Mouse (Mus musculus): ENCODE measurements around the gene Ppp1r37. TPM values are rescaled to one million over a fixed set of nuclear protein-coding genes. Genes with fewer than 3 reads are reported as not detected.

Ppp1r37 gene
- polyA plus RNA-seq, 1 experiment: 137 TPM

DNA sequence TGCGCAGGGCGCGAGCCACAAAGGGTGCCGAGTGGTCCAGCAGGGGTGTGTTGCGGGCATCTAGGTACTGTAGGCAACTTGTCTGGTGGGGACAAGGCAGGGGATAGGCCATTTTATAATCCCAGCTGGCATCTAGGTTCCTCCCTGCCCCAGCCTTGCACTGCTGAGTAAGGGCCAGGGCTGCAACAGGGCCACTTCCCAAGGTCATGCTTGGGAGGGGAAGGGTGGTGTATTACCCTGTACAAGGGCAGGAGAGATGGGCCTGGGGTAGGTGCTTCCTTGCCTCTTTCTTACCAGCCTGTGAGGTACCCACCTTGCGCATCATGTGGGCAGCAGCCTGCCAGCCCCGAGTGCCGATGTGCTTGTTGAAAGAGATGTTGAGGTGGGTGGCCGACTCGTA is 28.2 kb downstream of the Ppp1r37 start:
- Histone ChIP-seq H3K36me3 (ENCODE audit: control insufficient read depth, insufficient read depth, low read length) (peaks cover 23% of the 10 kb centered on the region), H3K4me3 (ENCODE audit: control insufficient read depth, insufficient read depth, low read length) (no peak overlapping the region), H3K27me3 (ENCODE audit: control insufficient read depth, insufficient read depth, low read length) (no peaks in the 10 kb centered on the region), H3K27ac (ENCODE audit: control insufficient read depth, insufficient read depth, low read length) (no peak overlapping the region), H3K4me1 (replicated peaks; ENCODE audit: control insufficient read depth, insufficient read depth, low read length) (peaks cover 3% of the 10 kb centered on the region)
- TF ChIP-seq CTCF (IDR thresholded peaks at IDR 0.05; ENCODE audit: borderline replicate concordance, control insufficient read depth, extremely low read depth, insufficient read depth, low read length, poor library complexity) (no peak), POLR2A (IDR thresholded peaks at IDR 0.05; ENCODE audit: control insufficient read depth, extremely low read depth, insufficient read depth, low read length, poor library complexity) (no peak)
- 97% methylated on average over 10 of the region's 10 CpGs for WGBS
- no peak for DNase-seq

DNA sequence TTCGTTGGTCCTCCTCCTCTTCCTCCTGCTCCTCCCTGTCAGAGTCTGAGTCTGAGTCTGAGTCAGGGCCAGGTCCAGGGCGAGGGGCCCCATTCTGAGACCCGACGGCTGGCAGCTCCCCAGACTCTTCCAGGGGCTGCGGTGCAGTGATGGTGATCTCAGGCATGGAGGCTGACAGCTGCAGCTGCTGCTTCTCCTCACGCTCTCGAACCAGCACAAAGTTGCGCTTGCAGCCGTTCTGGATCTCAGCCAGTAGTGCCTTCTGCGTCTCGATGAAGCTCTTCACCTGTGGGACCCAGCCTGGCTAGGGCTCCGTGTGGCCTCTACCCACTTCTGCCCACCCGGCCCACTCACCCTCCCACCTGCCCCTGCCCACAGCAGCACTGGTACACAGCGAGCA is 30.6 kb downstream of the Ppp1r37 start:
- Histone ChIP-seq H3K27ac (ENCODE audit: control insufficient read depth, insufficient read depth, low read length) (no peak overlapping the region), H3K4me1 (replicated peaks; ENCODE audit: control insufficient read depth, insufficient read depth, low read length) (no peaks in the 10 kb centered on the region), H3K36me3 (ENCODE audit: control insufficient read depth, insufficient read depth, low read length) (peaks cover 23% of the 10 kb centered on the region), H3K27me3 (ENCODE audit: control insufficient read depth, insufficient read depth, low read length) (no peaks in the 10 kb centered on the region), H3K4me3 (ENCODE audit: control insufficient read depth, insufficient read depth, low read length) (no peak overlapping the region)
- DNase-seq: no peak
- WGBS: 98% methylated on average over 14 of the region's 14 CpGs
- no peak for TF ChIP-seq CTCF (IDR thresholded peaks at IDR 0.05; ENCODE audit: borderline replicate concordance, control insufficient read depth, extremely low read depth, insufficient read depth, low read length, poor library complexity)
- no peak for TF ChIP-seq POLR2A (IDR thresholded peaks at IDR 0.05; ENCODE audit: control insufficient read depth, extremely low read depth, insufficient read depth, low read length, poor library complexity)

DNA sequence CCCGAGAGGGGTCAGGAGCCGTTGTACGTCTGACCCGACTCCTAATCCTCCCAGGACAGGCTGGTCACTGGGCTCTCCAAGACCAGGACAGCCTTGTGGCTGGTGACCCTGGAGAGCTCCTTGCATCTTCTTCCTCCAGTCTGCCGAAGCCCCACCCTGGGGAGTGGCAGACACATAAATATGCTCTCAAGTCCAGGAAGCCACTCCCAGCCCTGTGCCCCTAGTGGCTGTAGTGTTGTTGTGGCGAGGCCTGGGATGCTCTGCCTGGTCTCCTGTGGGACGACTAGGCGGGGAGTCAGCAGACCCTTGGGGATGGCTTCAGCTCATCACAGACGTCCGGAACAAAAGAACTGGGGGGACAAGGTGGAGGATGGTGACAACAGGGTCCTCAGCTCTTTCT is 31.8 kb downstream of the Ppp1r37 start:
- peaks cover 23% of the 10 kb centered on the region for H3K36me3 ChIP-seq (ENCODE audit: control insufficient read depth, insufficient read depth, low read length)

DNA sequence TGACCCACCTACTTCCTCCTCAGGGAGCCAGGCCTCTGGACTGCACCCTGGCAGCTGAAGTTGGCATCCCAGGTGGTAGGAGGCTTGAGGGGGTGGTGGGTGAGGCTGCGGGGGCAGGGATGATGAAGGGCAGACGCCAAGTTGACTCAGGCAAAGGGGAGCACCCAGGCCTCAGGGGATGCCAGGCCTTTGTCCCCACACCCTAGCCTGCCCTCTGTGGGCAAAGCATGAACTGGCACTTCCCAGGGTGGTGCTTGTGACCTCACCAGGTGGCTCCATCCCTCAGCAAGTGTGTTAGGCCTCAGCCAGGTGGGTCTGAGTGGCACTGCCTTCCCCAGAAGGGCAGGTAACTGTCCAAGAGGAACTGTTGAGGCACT is 37.8 kb downstream of the Ppp1r37 start:
- no peaks in the 10 kb centered on the region for H3K36me3 ChIP-seq (ENCODE audit: control insufficient read depth, insufficient read depth, low read length)
- WGBS: 64% methylated on average over 2 of the region's 2 CpGs
- peaks cover 7% of the 10 kb centered on the region; the same call in 1 of the 2 replicates for H3K27me3 ChIP-seq (ENCODE audit: control insufficient read depth, insufficient read depth, low read length)
- H3K27ac ChIP-seq (ENCODE audit: control insufficient read depth, insufficient read depth, low read length): no peak overlapping the region
- H3K4me1 ChIP-seq (replicated peaks; ENCODE audit: control insufficient read depth, insufficient read depth, low read length): peaks cover 11% of the 10 kb centered on the region
- H3K4me3 ChIP-seq (ENCODE audit: control insufficient read depth, insufficient read depth, low read length): no peak overlapping the region
- DNase-seq: no peak
- TF ChIP-seq CTCF (IDR thresholded peaks at IDR 0.05; ENCODE audit: borderline replicate concordance, control insufficient read depth, extremely low read depth, insufficient read depth, low read length, poor library complexity) (no peak), POLR2A (IDR thresholded peaks at IDR 0.05; ENCODE audit: control insufficient read depth, extremely low read depth, insufficient read depth, low read length, poor library complexity) (no peak)

More for the DNA sequence above, 31.8 kb downstream of the Ppp1r37 start:
- no peaks in the 10 kb centered on the region for H3K27me3 ChIP-seq (ENCODE audit: control insufficient read depth, insufficient read depth, low read length)
- no peak overlapping the region for H3K27ac ChIP-seq (ENCODE audit: control insufficient read depth, insufficient read depth, low read length)
- TF ChIP-seq POLR2A (IDR thresholded peaks at IDR 0.05; ENCODE audit: control insufficient read depth, extremely low read depth, insufficient read depth, low read length, poor library complexity) (no peak), CTCF (IDR thresholded peaks at IDR 0.05; ENCODE audit: borderline replicate concordance, control insufficient read depth, extremely low read depth, insufficient read depth, low read length, poor library complexity) (no peak)
- DNase-seq: no peak
- no peak overlapping the region for H3K4me3 ChIP-seq (ENCODE audit: control insufficient read depth, insufficient read depth, low read length)
- 93% methylated on average over 10 of the region's 10 CpGs for WGBS
- no peaks in the 10 kb centered on the region for H3K4me1 ChIP-seq (replicated peaks; ENCODE audit: control insufficient read depth, insufficient read depth, low read length)

DNA sequence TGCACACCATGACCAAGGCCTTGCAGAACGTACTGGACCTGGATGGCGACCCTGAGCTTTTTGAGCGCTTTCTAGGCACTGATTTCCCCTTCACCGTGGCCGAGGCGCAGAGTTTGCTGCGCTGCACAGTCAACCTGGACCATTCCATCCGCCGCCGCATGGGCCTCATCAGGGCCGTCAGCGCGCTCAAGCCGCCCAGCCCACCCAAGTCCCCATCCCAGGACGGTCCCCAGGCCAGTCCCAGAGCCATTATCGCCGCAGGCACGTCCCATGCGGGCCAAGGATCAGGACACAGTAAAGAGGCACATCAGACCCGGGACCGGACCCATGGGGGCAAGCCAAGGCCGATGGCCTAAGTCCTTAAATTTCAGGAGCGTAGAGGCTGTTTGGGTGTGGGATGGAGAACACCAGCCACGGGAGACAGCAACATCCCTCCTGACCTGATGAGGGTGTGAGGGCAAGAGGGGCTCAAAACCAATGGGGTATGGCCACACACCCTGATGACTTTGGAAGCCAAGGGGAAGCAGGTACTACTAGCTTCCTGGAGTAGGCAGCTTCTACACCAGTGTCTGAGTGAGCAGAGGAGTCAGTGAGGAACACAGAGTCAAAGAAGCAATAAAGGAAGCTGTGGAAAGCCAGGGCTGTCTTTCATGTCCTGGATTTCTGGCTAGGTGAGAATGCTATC is 38.3 kb downstream of the Ppp1r37 start:
- TF ChIP-seq CTCF (IDR thresholded peaks at IDR 0.05; ENCODE audit: borderline replicate concordance, control insufficient read depth, extremely low read depth, insufficient read depth, low read length, poor library complexity) (no peak), POLR2A (IDR thresholded peaks at IDR 0.05; ENCODE audit: control insufficient read depth, extremely low read depth, insufficient read depth, low read length, poor library complexity) (no peak)
- H3K4me3 ChIP-seq (ENCODE audit: control insufficient read depth, insufficient read depth, low read length): no peak overlapping the region
- H3K36me3 ChIP-seq (ENCODE audit: control insufficient read depth, insufficient read depth, low read length): no peaks in the 10 kb centered on the region
- peaks cover 9% of the 10 kb centered on the region; the same call in 1 of the 2 replicates for H3K27me3 ChIP-seq (ENCODE audit: control insufficient read depth, insufficient read depth, low read length)
- peaks cover 11% of the 10 kb centered on the region for H3K4me1 ChIP-seq (replicated peaks; ENCODE audit: control insufficient read depth, insufficient read depth, low read length)
- DNase-seq: no peak
- WGBS: 39% methylated on average over 24 of the region's 24 CpGs
- no peak overlapping the region for H3K27ac ChIP-seq (ENCODE audit: control insufficient read depth, insufficient read depth, low read length)

DNA sequence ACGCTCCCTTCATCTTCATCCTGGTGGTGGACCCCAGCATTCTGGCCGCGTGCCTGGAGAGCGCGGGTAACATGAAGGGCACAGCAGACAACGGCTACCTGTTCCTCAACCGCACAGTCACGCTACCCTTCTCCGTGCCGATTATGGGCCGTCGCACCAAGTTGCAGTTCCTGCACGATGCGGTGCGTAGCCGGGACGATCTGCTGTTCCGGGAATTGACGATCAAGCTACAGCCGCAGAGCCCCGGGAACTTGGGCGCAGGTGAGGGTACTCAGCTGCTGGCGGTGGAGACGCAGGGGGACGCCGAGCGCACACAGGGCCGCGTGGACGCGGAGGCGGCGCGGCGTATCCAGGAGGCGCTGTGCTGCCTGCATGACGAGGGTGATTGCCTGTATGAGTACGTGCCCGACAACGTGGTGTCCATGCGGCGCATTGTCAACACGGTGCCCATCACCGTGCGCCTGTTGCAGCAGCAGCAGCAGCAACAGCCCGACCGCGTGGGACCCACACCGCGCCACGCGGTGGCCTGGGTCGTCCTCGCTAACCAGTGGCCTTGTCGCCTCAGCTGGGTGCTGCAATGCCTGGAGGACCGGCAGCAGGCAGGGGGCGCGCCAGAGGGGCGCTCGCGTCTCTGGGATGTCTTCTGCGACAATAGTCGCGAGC is 39.0 kb downstream of the Ppp1r37 start:
- H3K4me3 ChIP-seq (ENCODE audit: control insufficient read depth, insufficient read depth, low read length): peak overlapping the region; percentile 36
- peak; percentile 70 for DNase-seq
- no peaks in the 10 kb centered on the region for H3K36me3 ChIP-seq (ENCODE audit: control insufficient read depth, insufficient read depth, low read length)
- under 1% methylated on average over 64 of the region's 64 CpGs for WGBS
- TF ChIP-seq POLR2A (IDR thresholded peaks at IDR 0.05; ENCODE audit: control insufficient read depth, extremely low read depth, insufficient read depth, low read length, poor library complexity) (no peak), CTCF (IDR thresholded peaks at IDR 0.05; ENCODE audit: borderline replicate concordance, control insufficient read depth, extremely low read depth, insufficient read depth, low read length, poor library complexity) (peak; percentile 63; the same call in 1 of the 2 replicates)
- no peak overlapping the region for H3K27ac ChIP-seq (ENCODE audit: control insufficient read depth, insufficient read depth, low read length)
- peaks cover 9% of the 10 kb centered on the region; the same call in 1 of the 2 replicates for H3K27me3 ChIP-seq (ENCODE audit: control insufficient read depth, insufficient read depth, low read length)
- peaks cover 11% of the 10 kb centered on the region for H3K4me1 ChIP-seq (replicated peaks; ENCODE audit: control insufficient read depth, insufficient read depth, low read length)
